Mouse (Mus musculus): ENCODE data around the gene Sf3b5. TPM values are rescaled to one million over a fixed set of nuclear protein-coding genes. Genes with fewer than 3 reads are reported as not detected.

Sf3b5 gene
- polyA plus RNA-seq, 1 experiment from 2014 or later = 3.1 TPM

DNA sequence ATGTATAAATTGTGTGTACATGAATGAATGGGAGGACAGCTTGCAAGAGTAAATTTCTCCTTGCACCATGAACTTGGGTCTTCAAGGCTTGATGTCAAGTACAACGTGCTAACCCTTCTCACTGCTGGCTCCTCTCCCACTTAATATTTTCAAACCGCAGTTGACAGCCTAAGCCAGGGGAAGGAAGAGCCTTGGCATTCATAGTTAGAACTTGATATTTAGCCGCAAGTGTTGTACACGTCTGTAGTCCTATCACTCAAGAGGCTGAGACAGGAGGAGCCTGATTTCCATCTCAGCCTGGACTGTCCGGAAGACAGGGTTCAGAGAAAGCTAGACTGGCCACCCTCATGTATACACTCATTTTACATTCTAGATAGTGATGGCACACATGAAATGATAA lies 22.6 kb downstream of the Sf3b5 start:
- H3K36me3 ChIP-seq (ENCODE audit: inconsistent target) = no peaks in the 10 kb centered on the region
- WGBS (ENCODE audit: missing documents) = 48% methylated on average over 5 of the region's 5 CpGs
- no peak overlapping the region for H3K27ac ChIP-seq
- H3K79me2 ChIP-seq (ENCODE audit: inconsistent target) = no peaks in the 10 kb centered on the region
- no peak overlapping the region for H3K4me3 ChIP-seq (ENCODE audit: inconsistent target)

GRCm38 (mm10) chr10:13028215-13028614 lies 23.1 kb downstream of the Sf3b5 start:
- Histone ChIP-seq H3K79me2 (ENCODE audit: inconsistent target) (no peaks in the 10 kb centered on the region), H3K36me3 (ENCODE audit: inconsistent target) (no peaks in the 10 kb centered on the region), H3K27ac (no peak overlapping the region), H3K4me3 (ENCODE audit: inconsistent target) (no peak overlapping the region)
- 29% methylated on average over 1 of the region's 1 CpGs for WGBS (ENCODE audit: missing documents)

- Histone ChIP-seq H3K36me3 (ENCODE audit: inconsistent target) (no peaks in the 10 kb centered on the region), H3K27ac (no peak overlapping the region), H3K79me2 (ENCODE audit: inconsistent target) (no peaks in the 10 kb centered on the region), H3K4me3 (ENCODE audit: inconsistent target) (no peak overlapping the region)
- WGBS (ENCODE audit: missing documents) = 94% methylated on average over 5 of the region's 5 CpGs
Observed at GRCm38 (mm10) chr10:13029416-13029815, 24.3 kb downstream of the Sf3b5 start.

DNA sequence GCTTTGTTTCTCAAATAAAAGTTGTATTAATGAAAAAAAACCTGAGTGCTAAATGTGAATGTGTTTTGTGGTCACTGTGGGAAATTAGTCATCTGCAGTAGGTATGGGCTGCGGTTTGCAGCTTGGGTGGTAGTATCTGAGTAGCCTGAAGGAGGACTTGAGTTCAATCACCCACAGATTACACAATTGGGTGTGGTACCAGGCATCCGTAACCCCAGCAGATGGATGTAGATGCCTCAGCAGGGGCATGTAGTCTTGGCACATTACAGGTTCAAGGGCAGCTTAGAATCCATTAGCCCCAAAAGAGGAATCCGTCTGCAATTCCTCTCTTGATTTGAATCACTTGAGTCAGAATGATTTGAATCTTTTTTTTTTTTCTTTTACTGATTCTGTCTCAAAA lies 30.1 kb downstream of the Sf3b5 start:
- 56% methylated on average over 3 of the region's 3 CpGs for WGBS (ENCODE audit: missing documents)
- Histone ChIP-seq H3K79me2 (ENCODE audit: inconsistent target) (no peaks in the 10 kb centered on the region), H3K36me3 (ENCODE audit: inconsistent target) (no peaks in the 10 kb centered on the region), H3K4me3 (ENCODE audit: inconsistent target) (no peak overlapping the region), H3K27ac (no peak overlapping the region)

GRCm38 (mm10) chr10:13039637-13040174 lies 34.6 kb downstream of the Sf3b5 start:
- H3K36me3 ChIP-seq (ENCODE audit: inconsistent target) = no peaks in the 10 kb centered on the region
- WGBS (ENCODE audit: missing documents) = 89% methylated on average over 5 of the region's 5 CpGs
- H3K27ac ChIP-seq = no peak overlapping the region
- no peak overlapping the region for H3K4me3 ChIP-seq (ENCODE audit: inconsistent target)
- H3K79me2 ChIP-seq (ENCODE audit: inconsistent target) = no peaks in the 10 kb centered on the region

- WGBS (ENCODE audit: missing documents) = 95% methylated on average over 11 of the region's 11 CpGs
- Histone ChIP-seq H3K4me3 (ENCODE audit: inconsistent target) (no peak overlapping the region), H3K36me3 (ENCODE audit: inconsistent target) (no peaks in the 10 kb centered on the region), H3K79me2 (ENCODE audit: inconsistent target) (no peaks in the 10 kb centered on the region), H3K27ac (no peak overlapping the region)
Observed at GRCm38 (mm10) chr10:13044659-13045058, 39.5 kb downstream of the Sf3b5 start.

- Histone ChIP-seq H3K36me3 (ENCODE audit: inconsistent target) (no peaks in the 10 kb centered on the region), H3K4me3 (ENCODE audit: inconsistent target) (no peak overlapping the region), H3K79me2 (ENCODE audit: inconsistent target) (no peaks in the 10 kb centered on the region), H3K27ac (no peak overlapping the region)
- WGBS (ENCODE audit: missing documents) = 89% methylated on average over 3 of the region's 4 CpGs
Observed at GRCm38 (mm10) chr10:13047816-13048215, 42.7 kb downstream of the Sf3b5 start.

GRCm38 (mm10) chr10:13056863-13057381 lies 51.8 kb downstream of the Sf3b5 start:
- H3K79me2 ChIP-seq (ENCODE audit: inconsistent target) = no peaks in the 10 kb centered on the region
- H3K27ac ChIP-seq = no peak overlapping the region
- no peaks in the 10 kb centered on the region for H3K36me3 ChIP-seq (ENCODE audit: inconsistent target)
- 92% methylated on average over 6 of the region's 6 CpGs for WGBS (ENCODE audit: missing documents)
- no peak overlapping the region for H3K4me3 ChIP-seq (ENCODE audit: inconsistent target)

Other genes with a start within 250 kb of the Sf3b5 start
- gene Utrn, start 136.0 kb upstream of the Sf3b5 start, polyA plus RNA-seq (2018) = 8.4 to 11.5 TPM (median 9.5 TPM) in 3 replicates
- gene Stx11, start 41.0 kb upstream of the Sf3b5 start, polyA plus RNA-seq (2018) = 2.3 to 4.3 TPM (median 3.1 TPM) in 3 replicates
- 0.06 to 0.16 TPM in 2 of 3 replicates, not detected in the other for gene Plagl1, start 55.2 kb downstream of the Sf3b5 start, polyA plus RNA-seq (2018)
- gene Zc2hc1b, start 172.7 kb downstream of the Sf3b5 start, polyA plus RNA-seq (2018) = not detected in 3 replicates
- gene Ltv1, start 187.8 kb downstream of the Sf3b5 start, polyA plus RNA-seq (2018) = 16.1 to 42.1 TPM (median 36.6 TPM) in 3 replicates

Data from macrophage (primary cell).